16 mouse cellular contexts compared by ENCODE assay signal in the genomic region with DNA sequence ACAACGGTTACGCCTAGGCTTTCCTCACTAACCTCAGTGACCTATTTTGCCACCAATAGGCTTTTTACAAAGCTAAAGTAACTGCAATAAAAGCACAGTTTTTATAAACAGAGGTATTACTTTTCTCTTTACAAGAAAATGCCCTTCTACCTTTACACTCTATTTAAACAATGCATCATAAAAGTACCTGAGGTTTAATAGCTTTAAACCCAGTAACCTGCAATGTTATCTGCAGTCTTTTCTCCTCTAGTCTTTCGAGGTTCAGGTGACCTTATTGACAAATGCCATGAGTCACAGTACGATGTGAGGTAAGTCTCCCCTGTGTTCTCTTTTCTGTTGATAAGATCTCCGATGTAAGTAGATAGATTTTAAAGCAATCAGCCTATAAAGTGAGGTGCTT.
"Had no signal": no experiment of that assay in that cellular context is flagged by ENCODE, and none has a peak within 500 bp of the region (broad histone marks: within the 10 kb centered on the region; RNA-seq: fewer than 3 reads in every experiment).

No protein-coding gene starts in this region.

- DNase-seq: lung, adult 2 months; lung, postnatal 14 days; lung, postnatal 36 days; right cerebral cortex, postnatal 14 days; thymus, adult 2 months; thymus, postnatal 25 days; thymus, postnatal 4 days had no signal

- H3K9me3 ChIP-seq: lung, embryonic 15.5 days; midbrain, embryonic 10.5 days; midbrain, embryonic 12.5 days; midbrain, embryonic 15.5 days; neural tube, embryonic 12.5 days; stomach, embryonic 15.5 days had no signal

- H3K36me3 ChIP-seq: lung, embryonic 15.5 days; midbrain, embryonic 10.5 days; midbrain, embryonic 12.5 days; midbrain, embryonic 15.5 days; neural tube, embryonic 12.5 days; stomach, embryonic 15.5 days had no signal

- H3K9ac ChIP-seq: lung, embryonic 15.5 days; midbrain, embryonic 12.5 days; midbrain, embryonic 15.5 days; neural tube, embryonic 12.5 days; stomach, embryonic 15.5 days had no signal

- H3K4me3 ChIP-seq: lung, embryonic 15.5 days; midbrain, embryonic 10.5 days; midbrain, embryonic 12.5 days; midbrain, embryonic 15.5 days; neural tube, embryonic 12.5 days; stomach, embryonic 15.5 days had no signal

- H3K27ac ChIP-seq: lung, embryonic 15.5 days; macrophage; midbrain, embryonic 10.5 days; midbrain, embryonic 12.5 days; midbrain, embryonic 15.5 days; neural tube, embryonic 12.5 days; stomach, embryonic 15.5 days; stomach, postnatal 0 days had no signal

- H3K27me3 ChIP-seq: lung, embryonic 15.5 days; midbrain, embryonic 12.5 days; midbrain, embryonic 15.5 days; neural tube, embryonic 12.5 days; stomach, embryonic 15.5 days had no signal

- ATAC-seq: lung, postnatal 0 days; midbrain, embryonic 15.5 days had no signal

- H3K4me1 ChIP-seq: lung, embryonic 15.5 days; midbrain, embryonic 10.5 days; midbrain, embryonic 12.5 days; midbrain, embryonic 15.5 days; neural tube, embryonic 12.5 days; stomach, embryonic 15.5 days had no signal

- H3K4me2 ChIP-seq: lung, embryonic 15.5 days; midbrain, embryonic 12.5 days; midbrain, embryonic 15.5 days; neural tube, embryonic 12.5 days; stomach, embryonic 15.5 days had no signal
